Mouse (Mus musculus): Measurements from ENCODE around the gene Kif15. TPM values are rescaled to one million over a fixed set of nuclear protein-coding genes. Genes with fewer than 3 reads are reported as not detected.

Kif15 gene
- total RNA-seq, 2 experiments from 2014 or later, result 21.2 to 26.0 TPM

Other genes with a start within 250 kb of the Kif15 start
- gene Topaz1, start 203.7 kb upstream of the Kif15 start, total RNA-seq (2021), result under 1 TPM in 1 of 2 experiments, not detected in 1; 0.06 TPM
- gene Tcaim, start 145.5 kb upstream of the Kif15 start, total RNA-seq (2021), result 10 to 100 TPM; 18.6 to 18.8 TPM
- gene Gm35549, start 107.0 kb upstream of the Kif15 start, total RNA-seq (2021), result under 1 TPM; 0.31 to 0.42 TPM
- gene Zfp445, start 85.0 kb upstream of the Kif15 start, total RNA-seq (2021), result 100 to 1,000 TPM; 194 to 202 TPM
- gene Zkscan7, start 65.4 kb upstream of the Kif15 start, total RNA-seq (2021), result 10 to 100 TPM; 16.7 to 18.7 TPM
- gene Zfp105, start 28.0 kb upstream of the Kif15 start, total RNA-seq (2021), result 10 to 100 TPM in 1 of 2 experiments, 1 to 10 TPM in 1; 10.0 to 13.4 TPM
- 10 to 100 TPM; 35.7 to 45.3 TPM for gene 1110059G10Rik, start within 50 bp of the Kif15 start, total RNA-seq (2021)
- gene Tmem42, start 70.3 kb downstream of the Kif15 start, total RNA-seq (2021), result 10 to 100 TPM; 24.5 to 29.4 TPM
- gene Tgm4, start 83.7 kb downstream of the Kif15 start, total RNA-seq (2021), result 1 to 10 TPM; 1.3 to 1.4 TPM
- gene Zdhhc3, start 162.2 kb downstream of the Kif15 start, total RNA-seq (2021), result 10 to 100 TPM; 77.9 to 81.1 TPM
- gene Exosc7, start 162.2 kb downstream of the Kif15 start, total RNA-seq (2021), result 10 to 100 TPM; 55.3 to 60.2 TPM
- gene Clec3b, start 199.9 kb downstream of the Kif15 start, total RNA-seq (2021), result 10 to 100 TPM; 37.2 to 44.0 TPM

All from adrenal gland, postnatal 4 days (tissue).